ENCODE assay signal across 7 mouse cellular contexts in the genomic region with DNA sequence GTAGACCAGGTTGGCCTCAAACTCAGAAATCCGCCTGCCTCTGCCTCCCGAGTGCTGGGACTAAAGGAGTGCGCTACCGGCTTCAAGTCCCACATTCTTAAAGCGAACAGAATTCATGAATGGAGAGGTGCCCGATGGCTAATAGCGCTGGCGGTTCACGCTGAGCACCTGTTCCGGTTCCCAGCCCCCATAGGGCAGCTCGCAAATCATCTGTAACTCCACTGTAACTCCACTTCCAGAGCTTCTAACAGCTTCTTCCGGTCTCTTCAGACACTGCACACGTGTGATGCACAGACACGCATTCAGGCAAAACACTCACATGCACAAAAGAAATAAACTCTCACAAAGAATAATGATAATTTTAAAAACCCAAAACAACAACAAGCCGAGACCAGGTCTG.
"Had no signal": no experiment of that assay in that cellular context is flagged by ENCODE, and none has a peak within 500 bp of the region (broad histone marks: within the 10 kb centered on the region; RNA-seq: fewer than 3 reads in every experiment).

No protein-coding gene starts in this region.

- DNase-seq: liver, postnatal 0 days; lung, adult 2 months; lung, postnatal 14 days; lung, postnatal 36 days; right cerebral cortex, postnatal 14 days; thymus, adult 2 months; thymus, postnatal 36 days had no signal
